ENCODE assay signal across 8 mouse cellular contexts in the genomic region with DNA sequence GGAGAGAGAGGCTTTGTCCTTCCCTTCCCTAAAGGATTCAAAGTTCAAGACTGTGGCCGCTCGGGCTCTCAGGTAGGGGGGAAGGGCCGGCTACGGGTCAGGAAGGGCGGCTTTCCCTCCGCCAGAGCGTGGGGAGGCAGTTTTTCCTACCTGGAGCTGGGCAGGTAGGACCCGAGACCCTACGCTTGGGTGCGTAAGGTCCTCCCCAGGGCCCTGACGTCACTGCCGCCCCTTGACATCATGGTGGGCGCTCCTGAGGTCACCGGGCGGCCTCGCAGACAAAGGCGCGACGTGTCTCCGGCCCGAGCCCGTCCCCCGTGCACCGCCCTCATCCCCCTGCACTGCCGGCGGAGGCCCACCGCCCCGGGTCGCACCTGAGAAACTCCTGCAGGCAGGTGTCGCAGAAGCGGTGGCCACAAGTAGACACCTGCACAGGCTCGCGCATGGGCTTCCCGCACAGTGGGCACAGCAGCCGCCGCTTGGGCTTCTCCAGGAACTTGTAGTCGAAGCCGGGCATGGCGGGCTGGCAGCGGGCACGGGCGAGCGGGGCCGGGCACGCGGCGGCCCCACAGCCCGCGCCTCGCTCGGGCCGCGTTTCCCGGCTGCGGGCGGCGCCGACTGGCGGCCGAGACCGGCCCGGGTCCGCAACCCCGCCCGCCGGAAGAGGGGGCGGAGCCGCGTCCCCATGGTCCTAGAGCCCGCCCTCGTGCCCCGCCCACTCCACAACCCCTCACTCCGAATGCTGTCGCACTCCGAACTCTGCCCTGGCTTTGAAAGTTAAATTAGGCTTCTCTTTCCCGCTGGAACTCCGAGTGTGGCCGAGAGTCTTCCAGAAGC. TPM values are rescaled to one million over a fixed set of nuclear protein-coding genes. Genes with fewer than 3 reads are reported as not detected.
DNase-seq lines count a peak whose midpoint lies in the region; ATAC-seq lines count a peak whose summit lies in the region.

Gene Traf4 (minus strand): TSS at position 666 of the 837 bp plus-strand sequence.

- no peaks in the 10 kb centered on the region for H3K27me3 ChIP-seq in intestine, embryonic 16.5 days (replicated peaks; ENCODE audit: control insufficient read depth, insufficient read depth, low read length)
- no peaks in the 10 kb centered on the region for H3K27me3 ChIP-seq in limb, embryonic 15.5 days
- H3K27me3 ChIP-seq in midbrain, embryonic 16.5 days (ENCODE audit: control insufficient read depth, insufficient read depth, low read depth, low read length) = no peaks in the 10 kb centered on the region

- peak; percentile 81 for ATAC-seq in intestine, embryonic 16.5 days
- peak; percentile 77 for ATAC-seq in limb, embryonic 15.5 days (ENCODE audit: insufficient number of reproducible peaks, low FRiP score, low TSS enrichment, low read depth)
- peak; percentile 88 for ATAC-seq in midbrain, embryonic 16.5 days

- peak within 1 kb of the TSS; percentile 94 for H3K4me2 ChIP-seq in intestine, embryonic 16.5 days (ENCODE audit: low read depth, low read length)
- peak within 1 kb of the TSS; percentile 90 for H3K4me2 ChIP-seq in limb, embryonic 15.5 days
- H3K4me2 ChIP-seq in midbrain, embryonic 16.5 days (ENCODE audit: low read length) = peak within 1 kb of the TSS; percentile 67

- H3K9me3 ChIP-seq in intestine, embryonic 16.5 days (ENCODE audit: control insufficient read depth, low read length) = no peaks in the 10 kb centered on the region
- no peaks in the 10 kb centered on the region for H3K9me3 ChIP-seq in limb, embryonic 15.5 days
- no peaks in the 10 kb centered on the region for H3K9me3 ChIP-seq in midbrain, embryonic 16.5 days (replicated peaks; ENCODE audit: control insufficient read depth, low read length, poor library complexity, severe bottlenecking)

- peaks cover 49% of the 10 kb centered on the region for H3K4me1 ChIP-seq in intestine, embryonic 16.5 days (ENCODE audit: control insufficient read depth, insufficient read depth, low read length)
- peaks cover 58% of the 10 kb centered on the region for H3K4me1 ChIP-seq in limb, embryonic 15.5 days
- H3K4me1 ChIP-seq in midbrain, embryonic 16.5 days (ENCODE audit: control insufficient read depth, insufficient read depth, low read length) = peaks cover 30% of the 10 kb centered on the region

- peak within 1 kb of the TSS; percentile 99 for H3K9ac ChIP-seq in intestine, embryonic 16.5 days (ENCODE audit: low read depth, low read length)
- H3K9ac ChIP-seq in limb, embryonic 15.5 days = peak within 1 kb of the TSS; percentile 93
- H3K9ac ChIP-seq in midbrain, embryonic 16.5 days (ENCODE audit: low read depth, low read length) = peak within 1 kb of the TSS; percentile 99

- under 1% methylated on average over 72 of the region's 78 CpGs for WGBS in intestine, embryonic 16.5 days
- under 1% methylated on average over 78 of the region's 78 CpGs for WGBS in limb, embryonic 15.5 days
- WGBS in midbrain, embryonic 16.5 days = under 1% methylated on average over 76 of the region's 78 CpGs

- peak; percentile 72 for DNase-seq in urinary bladder, adult 2 months (ENCODE audit: low spot score)
- DNase-seq in urinary bladder, postnatal 10 days (ENCODE audit: low spot score) = no peak
- DNase-seq in embryo, embryonic 10.5 days (ENCODE audit: low spot score) = peak; percentile 94
- no peak for DNase-seq in gonadal fat pad, adult 2 months (ENCODE audit: low read depth)
- DNase-seq in spleen, postnatal 14 days (ENCODE audit: low spot score in 2 of 2) = peak; percentile 71 to 74

- H3K36me3 ChIP-seq in intestine, embryonic 16.5 days (ENCODE audit: control insufficient read depth, insufficient read depth, low read length) = peaks cover 16% of the 10 kb centered on the region
- H3K36me3 ChIP-seq in limb, embryonic 15.5 days = peaks cover 21% of the 10 kb centered on the region
- peaks cover 12% of the 10 kb centered on the region for H3K36me3 ChIP-seq in midbrain, embryonic 16.5 days (ENCODE audit: control insufficient read depth, insufficient read depth, low read length)

- H3K27ac ChIP-seq in intestine, embryonic 16.5 days (ENCODE audit: low read length) = peak within 1 kb of the TSS; percentile 99
- peak within 1 kb of the TSS; percentile 98 for H3K27ac ChIP-seq in limb, embryonic 15.5 days
- H3K27ac ChIP-seq in midbrain, embryonic 16.5 days (ENCODE audit: low read length) = peak within 1 kb of the TSS; percentile 96

- H3K4me3 ChIP-seq in intestine, embryonic 16.5 days (ENCODE audit: low read length) = peak within 1 kb of the TSS; percentile 99
- peak within 1 kb of the TSS; percentile 86 for H3K4me3 ChIP-seq in limb, embryonic 15.5 days
- peak within 1 kb of the TSS; percentile 98 for H3K4me3 ChIP-seq in midbrain, embryonic 16.5 days (ENCODE audit: low read depth, low read length)

RNA-seq across cellular contexts. Expression of gene Traf4, which starts in this region (rescaled TPM):
- polyA plus RNA-seq in urinary bladder, adult 2 months (2012; rRNA removed) = 20.4 and 26.1 TPM in 2 replicates
- polyA plus RNA-seq in gonadal fat pad, adult 2 months (2012; rRNA removed) = 34.7 and 38.2 TPM in 2 replicates
- 73.9 and 79.8 TPM in 2 replicates for polyA plus RNA-seq in intestine, embryonic 16.5 days (2015; fragmentation: Nextera tagmentation; extraction: Ambion mirVana)
- 65.6 and 67.0 TPM in 2 replicates for polyA plus RNA-seq in limb, embryonic 15.5 days (2015; fragmentation: Nextera tagmentation; extraction: Ambion mirVana)
- 83.8 and 93.2 TPM in 2 replicates for polyA plus RNA-seq in midbrain, embryonic 16.5 days (2015; fragmentation: Nextera tagmentation; extraction: Ambion mirVana)

Comparison
In these comparisons a context has a peak if more than half of its experiments do, and no peak if none do; other contexts are left out.
1. DNase-seq: peak in urinary bladder, adult 2 months (single experiment), embryo, embryonic 10.5 days (single experiment) and spleen, postnatal 14 days (2 of 2); none in urinary bladder, postnatal 10 days (single experiment) and gonadal fat pad, adult 2 months (single experiment).
2. Peak in every context shown above with its lines, with median percentiles within 50 percentile points of each other: ATAC-seq, H3K27ac ChIP-seq, H3K4me2 ChIP-seq, H3K4me3 ChIP-seq and H3K9ac ChIP-seq.